Mouse (Mus musculus) intestine, postnatal 0 days (tissue): ENCODE data around the gene 1810043G02Rik. TPM values are rescaled to one million over a fixed set of nuclear protein-coding genes. Genes with fewer than 3 reads are reported as not detected.
"Not testable (repeated sequence)": the region's sequence is repeated elsewhere in the genome, so short reads cannot be mapped to it uniquely, and the experiment has no call there.

Experiments
- ATAC-seq: fragments of 200-750 bp; cut with Nextera tagmentation; 2 replicates; pipeline ENCODE4 v1.8.0; 2017; ENCODE audit warnings: mild to moderate bottlenecking, moderate TSS enrichment, moderate library complexity
- H3K27ac ChIP-seq: fragments of 300-500 bp; sonication (generic); 2 replicates; pipeline ENCODE4 v1.5.1; 2014; ENCODE audit warnings: mild to moderate bottlenecking, low read depth, low read length, moderate library complexity
- H3K27me3 ChIP-seq: fragments of 300-500 bp; sonication (generic); replicated peaks from 2 replicates; pipeline ENCODE4 v1.6.1; 2014; ENCODE audit warnings: low read length, mixed read lengths; ENCODE audit not compliant: control insufficient read depth, insufficient read depth
- H3K36me3 ChIP-seq: fragments of 300-500 bp; sonication (generic); 2 replicates; pipeline ENCODE4 v1.6.1; 2014; ENCODE audit warnings: mild to moderate bottlenecking, moderate library complexity; ENCODE audit not compliant: control insufficient read depth, insufficient read depth
- H3K4me1 ChIP-seq: fragments of 300-500 bp; sonication (generic); replicated peaks from 2 replicates; pipeline ENCODE4 v1.6.1; 2014; ENCODE audit warnings: antibody characterized with exemption, low read length, mixed read lengths; ENCODE audit not compliant: control insufficient read depth, insufficient read depth
- H3K4me2 ChIP-seq: fragments of 300-500 bp; sonication (generic); replicated peaks from 2 replicates; pipeline ENCODE4 v1.6.1; 2014; ENCODE audit warnings: low read depth, mild to moderate bottlenecking, moderate library complexity
- H3K4me3 ChIP-seq: fragments of 300-500 bp; sonication (generic); 2 replicates; pipeline ENCODE4 v1.5.1; 2014; ENCODE audit warnings: low read depth, low read length
- H3K9ac ChIP-seq: fragments of 300-500 bp; sonication (generic); 2 replicates; pipeline ENCODE4 v1.6.1; 2014; ENCODE audit warnings: mild to moderate bottlenecking, low read depth, low read length
- H3K9me3 ChIP-seq: fragments of 300-500 bp; sonication (generic); 2 replicates; pipeline ENCODE4 v1.6.1; 2016; ENCODE audit warnings: mixed run types; ENCODE audit not compliant: control insufficient read depth
- CTCF ChIP-seq: sonication (generic); IDR thresholded peaks from 2 replicates; pipeline ENCODE4 v1.5.1; 2016; ENCODE audit warnings: low read depth, mild to moderate bottlenecking, control low read depth, antibody characterized with exemption, moderate library complexity
- whole genome bisulfite sequencing: fragments of 180-500 bp; shearing (Covaris S2); extraction: QIAGEN DNeasy Blood & Tissue Kit; methylation state at CpG from one replicate; pipeline ENCODE4 v1.1.7; 2014; 5-methylcytosine and 5-hydroxymethylcytosine counted together
- polyA plus RNA-seq: library from polyadenylated mRNA; unstranded; fragments of >200 nt; fragmentation: Nextera tagmentation; extraction: Ambion mirVana; gene quantifications from 2 replicates; pipeline ENCODE4 v1.2.1, GENCODE M21; 2015

1810043G02Rik gene
- 8.5 and 8.6 TPM in 2 replicates for polyA plus RNA-seq

DNA sequence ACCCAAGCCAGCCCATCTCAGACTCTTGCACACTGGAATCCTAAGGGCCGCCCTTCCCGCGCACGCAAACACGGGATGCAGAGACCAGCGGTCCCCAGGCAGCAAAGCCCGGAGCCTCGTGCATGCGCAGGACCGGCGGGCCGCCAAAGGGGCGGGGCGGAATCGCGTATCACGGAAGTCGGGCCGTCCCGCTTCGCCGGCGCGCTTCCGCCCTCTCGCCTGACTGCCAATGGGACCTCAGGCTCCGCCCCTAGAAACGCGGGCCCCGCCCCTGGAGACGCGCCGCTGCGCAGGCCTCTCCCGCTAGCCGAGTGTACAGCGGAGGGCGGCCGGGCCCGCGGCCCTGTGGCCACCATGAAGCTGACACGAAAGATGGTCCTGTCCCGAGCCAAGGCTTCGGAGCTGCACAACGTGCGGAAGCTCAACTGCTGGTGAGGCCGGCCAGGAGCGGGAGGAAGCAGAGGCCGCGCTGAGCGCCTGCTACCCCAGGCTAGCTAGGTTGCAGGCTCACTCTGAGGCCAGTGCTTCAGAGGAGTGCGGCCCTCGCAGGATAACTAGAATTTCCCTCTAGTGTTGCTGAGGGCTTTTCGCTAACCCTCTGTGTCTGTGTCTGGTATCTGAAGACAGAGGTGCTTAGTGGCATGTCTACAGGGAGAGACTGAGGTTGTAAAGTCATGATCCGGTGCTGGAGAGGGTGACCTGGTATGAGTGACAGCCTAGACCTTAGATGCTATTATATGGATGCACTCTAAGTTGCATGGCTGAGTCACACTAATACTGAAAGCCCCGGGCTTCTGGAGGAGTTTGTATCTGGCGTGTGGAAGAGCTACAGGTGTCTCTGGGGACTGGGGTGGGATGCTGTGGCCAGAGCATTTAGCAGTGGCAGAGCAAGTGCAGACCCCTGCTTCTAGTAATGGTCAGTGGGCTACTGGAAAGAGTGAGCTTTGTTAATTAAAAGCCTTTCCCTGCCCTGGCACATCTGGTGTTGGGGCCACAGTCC, at the start of gene 1810043G02Rik:
Gene 1810043G02Rik (plus strand): TSS at position 174 of the 1,000 bp plus-strand sequence.
- Histone ChIP-seq H3K9me3 (no peaks in the 10 kb centered on the region), H3K36me3 (no peaks in the 10 kb centered on the region; the same call in 1 of the 2 replicates), H3K27me3 (no peaks in the 10 kb centered on the region), H3K27ac (no peak within 1 kb of the TSS), H3K9ac (peak within 1 kb of the TSS; percentile 54), H3K4me2 (peak within 1 kb of the TSS; percentile 82), H3K4me1 (0 out of 2 replicates have a peak, but pooled peaks cover 4% of the 10 kb centered on the region), H3K4me3 (peak within 1 kb of the TSS; percentile 64)
- TF ChIP-seq CTCF, result no peak
- peak; percentile 92 for ATAC-seq
- 2% methylated on average over 57 of the region's 57 CpGs for WGBS

DNA sequence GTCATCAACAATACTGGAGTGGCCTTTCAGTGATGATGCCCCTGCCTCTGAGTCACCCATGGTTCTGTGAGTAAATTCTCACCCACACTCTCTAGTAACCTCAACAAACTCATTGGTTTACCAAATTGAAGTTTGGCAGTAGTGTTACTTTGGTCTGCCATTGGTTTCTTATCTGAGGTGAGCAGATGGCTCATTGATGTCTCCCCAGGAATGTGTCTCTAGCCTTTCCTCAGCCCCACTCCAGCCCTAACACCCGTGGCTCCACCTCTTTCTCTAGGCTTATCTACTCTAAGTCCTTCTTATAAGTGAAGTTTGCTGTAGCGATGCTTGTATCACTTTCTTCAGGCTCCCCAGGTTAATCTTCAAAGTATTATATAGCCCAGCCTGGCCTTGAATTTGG, 38.6 kb upstream of the 1810043G02Rik start:
- Histone ChIP-seq H3K9me3 (no peaks in the 10 kb centered on the region), H3K9ac (no peak overlapping the region), H3K4me2 (no peak overlapping the region), H3K4me1 (no peaks in the 10 kb centered on the region), H3K27me3 (no peaks in the 10 kb centered on the region), H3K36me3 (no peaks in the 10 kb centered on the region), H3K27ac (no peak overlapping the region), H3K4me3 (no peak overlapping the region)
- no peak for ATAC-seq
- no peak for TF ChIP-seq CTCF
- 46% methylated on average over 2 of the region's 2 CpGs for WGBS

DNA sequence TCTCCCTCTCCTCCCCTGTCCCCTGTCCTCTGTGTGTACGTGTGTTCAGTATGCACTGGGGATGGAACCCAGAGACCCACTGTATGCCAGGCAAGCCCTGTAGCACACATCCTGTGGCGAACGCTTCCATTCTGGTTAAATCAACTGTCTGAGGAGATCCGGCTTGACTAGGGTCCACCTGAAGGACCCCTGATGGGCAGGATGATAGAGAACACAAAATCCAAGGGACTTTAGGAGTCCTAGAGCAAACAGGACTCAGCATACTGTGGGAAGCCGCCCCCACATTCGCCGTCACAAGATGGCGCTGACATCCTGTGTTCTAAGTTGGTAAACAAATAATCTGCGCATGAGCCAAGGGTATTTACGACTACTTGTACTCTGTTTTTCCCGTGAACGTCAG, 27.9 kb upstream of the 1810043G02Rik start:
- H3K27ac ChIP-seq, H3K36me3 ChIP-seq, H3K27me3 ChIP-seq, H3K4me3 ChIP-seq, H3K9me3 ChIP-seq, H3K9ac ChIP-seq, H3K4me2 ChIP-seq, ATAC-seq, H3K4me1 ChIP-seq: not testable (repeated sequence)
- 84% methylated on average over 8 of the region's 12 CpGs for WGBS

DNA sequence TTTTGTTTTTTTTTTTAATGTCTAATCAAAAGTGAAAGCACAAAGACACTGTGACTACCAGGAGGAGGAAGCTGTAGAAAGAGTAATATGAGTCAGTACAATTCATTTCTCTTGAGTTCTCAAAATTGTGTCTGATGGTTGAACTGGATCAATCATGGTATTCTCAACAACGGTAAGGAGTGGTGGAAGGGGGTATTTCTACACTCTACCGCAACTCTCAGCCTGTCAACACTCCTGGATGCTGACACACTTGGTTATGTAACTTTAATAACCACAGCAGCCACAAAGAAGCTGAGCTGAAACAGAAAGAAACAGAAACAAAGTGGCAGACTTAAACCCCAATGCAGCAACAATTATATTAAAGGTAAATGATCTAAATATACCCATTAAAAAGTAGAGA, 15.6 kb upstream of the 1810043G02Rik start:
- H3K27me3 ChIP-seq, result no peaks in the 10 kb centered on the region; the same call in 1 of the 2 replicates
- 83% methylated on average over 2 of the region's 2 CpGs for WGBS
- H3K4me2 ChIP-seq, result no peak overlapping the region
- H3K4me3 ChIP-seq, result no peak overlapping the region
- H3K4me1 ChIP-seq, result no peaks in the 10 kb centered on the region
- no peak for ATAC-seq
- H3K36me3 ChIP-seq, result no peaks in the 10 kb centered on the region
- H3K9ac ChIP-seq, result no peak overlapping the region
- no peak overlapping the region for H3K27ac ChIP-seq
- H3K9me3 ChIP-seq, result no peaks in the 10 kb centered on the region
- no peak for TF ChIP-seq CTCF

DNA sequence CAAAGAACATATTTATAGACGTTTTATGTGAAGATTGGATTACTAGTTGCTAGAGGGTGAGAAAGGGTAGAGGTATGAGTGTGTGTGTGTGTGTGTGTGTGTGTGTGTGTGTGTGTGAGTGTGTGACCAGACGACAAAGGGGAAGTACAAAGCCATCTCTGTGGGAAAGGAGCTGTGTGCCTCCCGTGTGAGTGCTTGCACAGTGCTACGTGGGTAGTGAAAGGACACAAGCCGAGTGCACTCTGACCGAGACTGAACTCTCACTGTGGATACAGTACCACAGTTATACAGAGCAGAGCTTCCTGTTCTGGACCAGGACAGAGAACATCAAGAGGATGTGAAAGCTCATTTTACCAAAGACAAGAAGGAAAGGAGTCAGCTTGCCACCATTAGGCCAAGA, 14.4 kb upstream of the 1810043G02Rik start:
- Histone ChIP-seq H3K4me2 (no peak overlapping the region), H3K9ac (no peak overlapping the region), H3K27me3 (peaks cover 3% of the 10 kb centered on the region; the same call in 1 of the 2 replicates), H3K9me3 (no peaks in the 10 kb centered on the region), H3K36me3 (no peaks in the 10 kb centered on the region), H3K4me1 (no peaks in the 10 kb centered on the region), H3K27ac (no peak overlapping the region), H3K4me3 (no peak overlapping the region)
- no peak for TF ChIP-seq CTCF
- 81% methylated on average over 6 of the region's 6 CpGs for WGBS
- ATAC-seq, result no peak

DNA sequence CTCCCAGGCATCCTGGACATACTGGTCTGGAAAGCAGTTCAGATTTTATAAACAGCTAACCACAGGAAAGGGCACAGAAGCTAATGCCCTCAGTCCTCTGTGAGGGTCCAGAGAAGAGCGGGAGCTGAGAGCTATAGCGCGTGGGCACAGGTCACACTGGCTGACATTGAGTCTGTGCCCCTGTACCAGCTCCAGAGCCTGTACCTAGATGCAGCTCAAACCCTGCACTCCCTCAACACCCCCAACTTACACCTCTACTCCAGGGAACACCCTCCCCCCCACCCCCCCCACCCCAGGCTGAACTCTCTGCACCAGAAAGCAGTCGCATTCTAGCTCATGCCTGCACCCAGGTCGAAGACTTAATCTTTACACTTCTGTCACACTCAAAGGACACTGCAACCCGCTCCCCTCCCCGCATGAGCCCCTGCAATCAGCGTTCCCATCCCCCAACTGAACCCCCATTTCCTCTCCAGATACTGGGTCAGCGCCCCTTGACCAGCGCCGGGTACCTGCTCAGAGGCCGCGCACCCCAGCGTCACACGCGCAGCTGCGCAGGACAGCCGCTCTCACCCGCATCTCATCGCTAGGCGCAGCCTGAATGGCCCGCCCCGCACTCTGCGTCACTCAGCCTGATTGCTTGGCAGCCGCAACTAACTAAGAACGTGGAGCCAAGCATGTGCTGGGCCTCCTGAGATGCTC, 8.9 kb upstream of the 1810043G02Rik start:
- WGBS, result 9% methylated on average over 26 of the region's 26 CpGs
- Histone ChIP-seq H3K4me1 (no peaks in the 10 kb centered on the region), H3K27me3 (peaks cover 16% of the 10 kb centered on the region), H3K27ac (no peak overlapping the region), H3K4me2 (peak overlapping the region; percentile 55), H3K9me3 (no peaks in the 10 kb centered on the region), H3K36me3 (no peaks in the 10 kb centered on the region), H3K4me3 (peak overlapping the region; percentile 12; the same call in 1 of the 2 replicates), H3K9ac (no peak overlapping the region)
- no peak for TF ChIP-seq CTCF
- no peak for ATAC-seq
